Mouse (Mus musculus): ENCODE results near the gene B3glct.
A peak's percentile ranks its signal among the peaks of the same experiment; 100 is the strongest.

- TF ChIP-seq CTCF (IDR thresholded peaks at IDR 0.05 in 2 of 3, conservative IDR thresholded peaks at IDR 0.05 in 1 of 3; ENCODE audit: control insufficient read depth in 1 of 3, insufficient read depth in 1 of 3, low read depth in 2 of 3, low read length in 3 of 3, poor library complexity in 1 of 3, severe bottlenecking in 1 of 3) (no peak), GABPA (IDR thresholded peaks at IDR 0.05; ENCODE audit: low read depth, low read length) (no peak), ETS1 (IDR thresholded peaks at IDR 0.05; ENCODE audit: low read depth, low read length) (no peak), NRF1 (IDR thresholded peaks at IDR 0.05; ENCODE audit: insufficient read depth, low read depth, low read length, poor library complexity, severe bottlenecking) (no peak), POLR2A (IDR thresholded peaks at IDR 0.05; ENCODE audit: control insufficient read depth in 1 of 2, insufficient read depth in 1 of 2, low read depth in 1 of 2, low read length in 2 of 2, poor library complexity in 1 of 2) (no peak), MYC (IDR thresholded peaks at IDR 0.05; ENCODE audit: low read depth, low read length) (peak; percentile 68; the same call in 1 of the 2 replicates), EP300 (IDR thresholded peaks at IDR 0.05; ENCODE audit: low read depth in 1 of 2, low read length in 2 of 2) (no peak), GATA1 (IDR thresholded peaks at IDR 0.05; ENCODE audit: low read depth, low read length) (no peak), SMC3 (IDR thresholded peaks at IDR 0.05; ENCODE audit: low read depth, low read length) (no peak), HCFC1 (IDR thresholded peaks at IDR 0.05; ENCODE audit: low read depth, low read length) (no peak), ZMIZ1 (IDR thresholded peaks at IDR 0.05; ENCODE audit: low read depth, low read length) (no peak)
Observed at GRCm38 (mm10) chr5:149658741-149659413, 19.2 kb upstream of the B3glct start.

All from MEL (cell line).